Mouse (Mus musculus) macrophage (primary cell): ENCODE results near the gene B3gnt9. TPM values are rescaled to one million over a fixed set of nuclear protein-coding genes. Genes with fewer than 3 reads are reported as not detected.

Experiments used
- H3K27ac ChIP-seq: fragments of 350-480 bp; formaldehyde crosslinking; 2 replicates; pipeline ENCODE4 v1.9.0; 2021
- H3K36me3 ChIP-seq: fragments of 350-480 bp; formaldehyde crosslinking; 2 replicates; pipeline ENCODE4 v1.9.0; 2021; ENCODE audit errors: inconsistent target
- H3K4me3 ChIP-seq: fragments of 350-480 bp; formaldehyde crosslinking; 2 replicates; pipeline ENCODE4 v1.9.0; 2021; ENCODE audit errors: inconsistent target
- H3K79me2 ChIP-seq: fragments of 350-480 bp; formaldehyde crosslinking; 2 replicates; pipeline ENCODE4 v1.9.0; 2021; ENCODE audit errors: inconsistent target
- WGBS: methylation state at CpG from one replicate; pipeline ENCODE4 v1.1.7; 2026; ENCODE audit warnings: inconsistent platforms; ENCODE audit not compliant: missing documents; 5-methylcytosine and 5-hydroxymethylcytosine counted together
- polyA plus RNA-seq: library from polyadenylated mRNA; stranded (reverse); fragments of 250-400 nt; gene quantifications from 3 replicates; pipeline ENCODE4 v1.2.4, GENCODE M21; 2018; ENCODE audit warnings: inconsistent platforms

B3gnt9 gene
- polyA plus RNA-seq, 1 experiment from 2014 or later: 1.8 TPM

DNA sequence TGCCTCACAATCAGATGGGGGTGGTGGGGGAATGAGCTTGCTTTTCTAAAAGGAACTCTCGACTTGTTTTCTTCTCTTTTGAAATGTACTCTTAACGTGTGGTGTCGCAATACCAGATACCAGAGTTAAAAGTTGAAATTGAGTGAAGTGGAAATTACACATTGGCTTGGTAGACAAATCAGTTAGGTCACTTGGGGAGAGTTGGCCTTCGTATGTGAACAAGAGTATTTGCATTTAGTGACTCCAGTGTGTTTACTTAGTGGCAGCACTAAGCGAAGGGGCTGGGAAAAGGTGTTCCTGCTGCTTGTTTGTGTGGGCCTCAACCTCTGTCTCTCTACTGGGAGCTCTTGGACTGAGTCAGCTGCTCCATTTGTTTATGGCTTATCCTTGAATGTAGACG is 29.0 kb downstream of the B3gnt9 start:
- H3K4me3 ChIP-seq: peak overlapping the region; percentile 94
- no peaks in the 10 kb centered on the region for H3K36me3 ChIP-seq
- H3K79me2 ChIP-seq: peaks cover 57% of the 10 kb centered on the region
- peak overlapping the region; percentile 52 for H3K27ac ChIP-seq
- WGBS: 4% methylated on average over 6 of the region's 6 CpGs

DNA sequence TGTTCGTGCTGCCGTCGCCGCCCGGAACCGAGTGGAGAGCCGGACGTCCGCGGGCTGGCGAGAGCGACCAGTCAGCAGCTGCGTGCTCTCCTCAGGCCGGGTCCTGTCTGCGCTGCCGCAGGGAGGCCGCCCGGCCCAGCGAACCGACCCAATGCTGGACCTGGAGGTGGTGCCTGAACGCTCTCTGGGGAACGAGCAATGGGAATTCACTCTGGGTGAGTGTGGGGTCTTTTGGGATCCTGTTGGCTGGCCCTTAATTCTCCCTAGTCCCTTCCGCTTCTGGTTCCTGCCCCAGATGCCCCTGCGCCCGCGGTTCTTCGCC is 29.7 kb downstream of the B3gnt9 start:
- under 1% methylated on average over 27 of the region's 27 CpGs for WGBS
- Histone ChIP-seq H3K36me3 (no peaks in the 10 kb centered on the region), H3K4me3 (peak overlapping the region; percentile 94), H3K79me2 (peaks cover 50% of the 10 kb centered on the region), H3K27ac (peak overlapping the region; percentile 52)

- WGBS: 6% methylated on average over 32 of the region's 34 CpGs
- no peaks in the 10 kb centered on the region for H3K36me3 ChIP-seq
- peak within 1 kb of the TSS; percentile 52 for H3K27ac ChIP-seq
- H3K79me2 ChIP-seq: peaks cover 44% of the 10 kb centered on the region
- H3K4me3 ChIP-seq: peak within 1 kb of the TSS; percentile 94
Measured at GRCm38 (mm10) chr8:105224413-105225271, 30.3 kb downstream of the B3gnt9 start, which contains the start of gene D230025D16Rik. Gene D230025D16Rik (plus strand): TSS chr8:105225145.

- H3K27ac ChIP-seq: no peak overlapping the region
- no peaks in the 10 kb centered on the region for H3K36me3 ChIP-seq
- no peak overlapping the region for H3K4me3 ChIP-seq
- 91% methylated on average over 7 of the region's 7 CpGs for WGBS
- peaks cover 36% of the 10 kb centered on the region for H3K79me2 ChIP-seq
Measured at GRCm38 (mm10) chr8:105223850-105224249, 31.1 kb downstream of the B3gnt9 start.

DNA sequence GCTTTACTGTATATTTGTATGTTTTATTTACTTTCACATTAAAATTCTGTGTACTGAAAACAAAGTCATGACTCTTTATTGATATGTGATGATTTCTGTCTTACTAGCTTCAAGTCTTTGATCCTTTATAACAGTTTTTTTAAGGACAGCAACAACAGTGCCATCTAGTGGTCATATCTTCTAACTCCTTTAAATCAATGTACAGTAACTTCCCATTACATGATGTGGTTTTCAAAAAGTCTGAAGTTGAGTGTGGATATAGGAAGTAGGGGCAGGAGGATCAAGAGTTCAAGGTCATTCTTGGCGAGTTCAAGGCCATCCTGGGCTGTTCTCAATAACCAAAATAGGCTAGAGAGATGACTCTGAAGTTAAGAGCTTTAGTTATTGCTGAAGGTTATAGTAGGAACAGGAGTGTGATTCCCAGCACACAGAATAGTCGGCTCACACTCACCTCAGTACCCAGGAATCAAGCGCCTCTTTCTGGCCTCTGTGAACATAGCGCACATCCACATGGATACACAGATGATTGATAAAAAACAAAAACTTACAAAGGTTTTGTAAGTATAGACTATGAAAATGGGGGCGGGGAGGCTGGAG is 36.9 kb downstream of the B3gnt9 start:
- H3K36me3 ChIP-seq: 0 out of 2 replicates have a peak, but pooled peaks cover 21% of the 10 kb centered on the region
- no peaks in the 10 kb centered on the region for H3K79me2 ChIP-seq
- no peak overlapping the region for H3K27ac ChIP-seq
- no peak overlapping the region for H3K4me3 ChIP-seq
- 70% methylated on average over 5 of the region's 5 CpGs for WGBS

- 0 out of 2 replicates have a peak, but pooled peaks cover 21% of the 10 kb centered on the region for H3K36me3 ChIP-seq
- no peak overlapping the region for H3K4me3 ChIP-seq
- H3K27ac ChIP-seq: no peak overlapping the region
- H3K79me2 ChIP-seq: peaks cover 30% of the 10 kb centered on the region
- WGBS: 97% methylated on average over 5 of the region's 5 CpGs
Measured at GRCm38 (mm10) chr8:105214104-105214503, 40.8 kb downstream of the B3gnt9 start.

DNA sequence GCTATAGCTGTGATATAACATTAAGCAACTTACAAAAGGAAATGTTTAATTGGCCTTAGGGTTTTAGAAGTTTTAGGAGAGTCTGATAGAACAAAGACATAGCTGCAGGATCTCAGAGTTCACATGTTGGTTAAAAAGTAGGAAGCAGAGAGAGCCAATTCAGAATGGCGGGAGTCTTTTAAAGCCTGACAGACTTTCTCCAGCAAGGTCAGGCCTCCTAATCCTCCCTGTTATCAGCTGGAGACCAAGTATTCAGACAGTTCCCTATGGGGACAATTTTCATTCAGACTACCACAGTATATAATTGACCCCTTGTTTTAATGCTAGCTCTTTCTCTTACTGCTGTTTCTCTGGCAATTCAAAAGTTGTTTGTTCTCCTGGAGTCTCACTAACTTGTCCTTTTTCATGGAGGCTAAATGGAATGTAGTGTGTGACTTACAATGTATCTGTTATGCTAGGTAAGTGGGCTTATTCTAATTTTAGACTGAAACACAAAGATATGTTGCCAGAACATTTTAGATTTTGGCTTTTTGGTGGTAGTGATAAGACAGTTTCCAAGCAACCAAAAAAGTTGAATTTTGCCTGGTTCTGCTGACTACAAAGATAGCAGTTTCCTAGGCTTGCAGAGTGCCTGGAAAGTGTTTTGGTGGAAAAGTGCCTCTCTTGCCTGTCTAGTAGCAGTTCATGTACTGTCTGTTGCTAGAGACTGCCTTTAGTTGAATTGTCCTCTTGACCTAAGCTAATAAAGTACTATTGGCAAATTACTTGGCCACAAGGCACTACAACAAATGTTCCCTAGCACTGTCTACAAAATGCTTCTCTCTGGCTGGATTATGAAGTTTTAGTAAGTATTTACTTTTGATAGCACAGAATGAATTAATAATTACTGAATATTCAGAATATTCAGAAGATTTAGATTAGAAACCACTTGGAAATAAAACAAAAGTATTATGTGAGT is 45.5 kb downstream of the B3gnt9 start:
- WGBS: 92% methylated on average over 1 of the region's 1 CpGs
- Histone ChIP-seq H3K27ac (no peak overlapping the region), H3K79me2 (peaks cover 30% of the 10 kb centered on the region), H3K36me3 (peaks cover 13% of the 10 kb centered on the region), H3K4me3 (no peak overlapping the region)

GRCm38 (mm10) chr8:105207675-105208273 is 47.2 kb downstream of the B3gnt9 start:
- WGBS: 95% methylated on average over 2 of the region's 2 CpGs
- Histone ChIP-seq H3K27ac (no peak overlapping the region), H3K4me3 (no peak overlapping the region), H3K36me3 (peaks cover 17% of the 10 kb centered on the region), H3K79me2 (peaks cover 30% of the 10 kb centered on the region)

- Histone ChIP-seq H3K79me2 (peaks cover 28% of the 10 kb centered on the region), H3K36me3 (peaks cover 22% of the 10 kb centered on the region), H3K27ac (no peak overlapping the region), H3K4me3 (no peak overlapping the region)
- 95% methylated on average over 7 of the region's 7 CpGs for WGBS
Measured at GRCm38 (mm10) chr8:105206766-105207275, 48.1 kb downstream of the B3gnt9 start.

- Histone ChIP-seq H3K27ac (no peak overlapping the region), H3K36me3 (peaks cover 32% of the 10 kb centered on the region), H3K79me2 (peaks cover 21% of the 10 kb centered on the region), H3K4me3 (no peak overlapping the region)
- 67% methylated on average over 1 of the region's 1 CpGs for WGBS
Measured at GRCm38 (mm10) chr8:105205748-105206147, 49.2 kb downstream of the B3gnt9 start.

Other genes starting within 250 kb of the B3gnt9 start
- gene Ces3a, start 206.6 kb downstream of the B3gnt9 start, polyA plus RNA-seq: not detected in 3 replicates
- gene Ces3b, start 171.4 kb downstream of the B3gnt9 start, polyA plus RNA-seq: not detected in 3 replicates
- not detected in 3 replicates for gene Ces4a, start 123.4 kb downstream of the B3gnt9 start, polyA plus RNA-seq
- 59.1 to 125 TPM (median 65.1 TPM) in 3 replicates for gene Cbfb, start 84.5 kb downstream of the B3gnt9 start, polyA plus RNA-seq
- gene D230025D16Rik, start 30.0 kb downstream of the B3gnt9 start, polyA plus RNA-seq: 15.2 to 26.7 TPM (median 16.3 TPM) in 3 replicates
- gene Tradd, start 9.5 kb upstream of the B3gnt9 start, polyA plus RNA-seq: 8.4 to 20.0 TPM (median 19.9 TPM) in 3 replicates
- 2.1 to 7.5 TPM (median 3.9 TPM) in 3 replicates for gene Fbxl8, start 9.5 kb upstream of the B3gnt9 start, polyA plus RNA-seq
- 2.9 to 8.0 TPM (median 3.4 TPM) in 3 replicates for gene Hsf4, start 14.6 kb upstream of the B3gnt9 start, polyA plus RNA-seq
- gene Nol3, start 21.0 kb upstream of the B3gnt9 start, polyA plus RNA-seq: 0.16 to 0.77 TPM (median 0.73 TPM) in 3 replicates
- 0.79 to 3.9 TPM (median 1.5 TPM) in 3 replicates for gene 4931428F04Rik, start 34.7 kb upstream of the B3gnt9 start, polyA plus RNA-seq
- 0.19 to 0.32 TPM in 2 of 3 replicates, not detected in the other for gene Exoc3l, start 40.9 kb upstream of the B3gnt9 start, polyA plus RNA-seq
- 30.2 to 47.0 TPM (median 34.1 TPM) in 3 replicates for gene E2f4, start 42.5 kb upstream of the B3gnt9 start, polyA plus RNA-seq
- gene Elmo3, start 50.4 kb upstream of the B3gnt9 start, polyA plus RNA-seq: 0.29 to 0.43 TPM (median 0.33 TPM) in 3 replicates
- gene Lrrc29, start 71.1 kb upstream of the B3gnt9 start, polyA plus RNA-seq: 0.63 to 1.4 TPM (median 0.77 TPM) in 3 replicates
- gene Tmem208, start 71.2 kb upstream of the B3gnt9 start, polyA plus RNA-seq: 19.5 to 78.9 TPM (median 58.8 TPM) in 3 replicates
- gene Fhod1, start 92.8 kb upstream of the B3gnt9 start, polyA plus RNA-seq: 5.6 to 17.0 TPM (median 9.8 TPM) in 3 replicates
- gene Slc9a5, start 93.7 kb upstream of the B3gnt9 start, polyA plus RNA-seq: 0.36 to 0.94 TPM (median 0.36 TPM) in 3 replicates
- gene Plekhg4, start 118.1 kb upstream of the B3gnt9 start, polyA plus RNA-seq: not detected in 3 replicates
- not detected in 3 replicates for gene Kctd19, start 158.3 kb upstream of the B3gnt9 start, polyA plus RNA-seq
- gene Lrrc36, start 158.4 kb upstream of the B3gnt9 start, polyA plus RNA-seq: 0.13 TPM in 1 of 3 replicates, not detected in the others
- gene Tppp3, start 216.4 kb upstream of the B3gnt9 start, polyA plus RNA-seq: 0.20 to 1.0 TPM (median 0.49 TPM) in 3 replicates
- gene Zdhhc1, start 241.7 kb upstream of the B3gnt9 start, polyA plus RNA-seq: 6.8 to 10.0 TPM (median 7.3 TPM) in 3 replicates